Mouse (Mus musculus): ENCODE results near the gene Cdkn2aipnl. TPM values are rescaled to one million over a fixed set of nuclear protein-coding genes. Genes with fewer than 3 reads are reported as not detected.

Cdkn2aipnl gene
- polyA plus RNA-seq, 1 experiment from 2014 or later, result 129 TPM

DNA sequence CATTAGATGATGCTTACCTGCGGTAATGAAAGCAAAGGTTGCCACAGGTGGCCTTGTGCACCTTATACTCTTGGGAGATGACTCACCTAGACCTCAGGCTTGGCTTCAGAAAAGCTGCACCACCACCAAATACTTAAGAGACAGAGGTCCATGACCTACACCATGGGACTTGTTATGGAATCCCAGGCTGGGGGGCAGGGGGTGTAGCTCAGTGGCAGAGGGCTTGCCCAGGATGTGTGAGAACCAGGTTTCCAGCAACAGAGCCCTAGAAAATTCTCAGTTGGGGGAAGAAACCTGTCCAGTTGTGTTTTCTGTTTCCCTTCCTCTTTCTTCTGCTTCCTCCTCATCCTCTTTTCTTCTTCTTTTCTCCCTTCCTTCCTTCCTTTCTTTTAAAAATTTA lies 36.3 kb upstream of the Cdkn2aipnl start:
- H3K27ac ChIP-seq (replicated peaks; ENCODE audit: low read depth, low read length), result no peak overlapping the region
- no peak overlapping the region for H3K4me2 ChIP-seq (ENCODE audit: low read depth, severe bottlenecking)
- no peaks in the 10 kb centered on the region for H3K4me1 ChIP-seq (ENCODE audit: control insufficient read depth, insufficient read depth, low read length)
- no peak overlapping the region for H3K4me3 ChIP-seq (ENCODE audit: low read depth, low read length)
- ATAC-seq (ENCODE audit: insufficient number of reproducible peaks, low FRiP score, low TSS enrichment, low read depth) (no peak), DNase-seq (ENCODE audit: low spot score) (no peak)
- 75% methylated on average over 1 of the region's 1 CpGs for WGBS
- H3K9ac ChIP-seq (ENCODE audit: low read length), result no peak overlapping the region
- no peaks in the 10 kb centered on the region for H3K36me3 ChIP-seq (ENCODE audit: control insufficient read depth, insufficient read depth, low read length)
- H3K27me3 ChIP-seq (ENCODE audit: control insufficient read depth, insufficient read depth, low read length), result no peaks in the 10 kb centered on the region
- no peaks in the 10 kb centered on the region for H3K9me3 ChIP-seq (ENCODE audit: control insufficient read depth, low read length)

DNA sequence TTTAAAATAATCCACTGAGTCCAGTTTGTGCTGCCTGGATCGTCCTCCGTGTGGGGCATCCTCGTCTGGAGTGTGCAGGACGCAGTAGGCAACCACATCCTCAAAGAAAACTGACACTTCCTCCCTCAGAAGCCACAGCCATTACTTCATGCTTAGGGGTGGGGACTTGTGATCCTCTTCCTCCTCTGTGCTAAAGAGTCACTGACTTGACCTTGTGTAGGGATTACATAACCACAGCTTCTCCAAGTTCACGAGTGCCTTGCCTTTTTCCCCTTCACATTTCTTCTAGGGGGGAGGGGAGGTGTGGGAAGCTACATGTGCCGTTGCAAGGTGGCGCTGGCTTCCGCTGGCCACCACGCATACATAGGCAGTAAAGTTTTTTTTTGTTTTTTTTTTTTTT lies 35.7 kb upstream of the Cdkn2aipnl start:
- Histone ChIP-seq H3K27ac (replicated peaks; ENCODE audit: low read depth, low read length) (no peak overlapping the region), H3K36me3 (ENCODE audit: control insufficient read depth, insufficient read depth, low read length) (no peaks in the 10 kb centered on the region), H3K4me3 (ENCODE audit: low read depth, low read length) (no peak overlapping the region), H3K9me3 (ENCODE audit: control insufficient read depth, low read length) (no peaks in the 10 kb centered on the region), H3K4me1 (ENCODE audit: control insufficient read depth, insufficient read depth, low read length) (no peaks in the 10 kb centered on the region), H3K4me2 (ENCODE audit: low read depth, severe bottlenecking) (no peak overlapping the region), H3K27me3 (ENCODE audit: control insufficient read depth, insufficient read depth, low read length) (no peaks in the 10 kb centered on the region), H3K9ac (ENCODE audit: low read length) (no peak overlapping the region)
- no peak for ATAC-seq (ENCODE audit: insufficient number of reproducible peaks, low FRiP score, low TSS enrichment, low read depth)
- 91% methylated on average over 9 of the region's 9 CpGs for WGBS
- no peak for DNase-seq (ENCODE audit: low spot score)

DNA sequence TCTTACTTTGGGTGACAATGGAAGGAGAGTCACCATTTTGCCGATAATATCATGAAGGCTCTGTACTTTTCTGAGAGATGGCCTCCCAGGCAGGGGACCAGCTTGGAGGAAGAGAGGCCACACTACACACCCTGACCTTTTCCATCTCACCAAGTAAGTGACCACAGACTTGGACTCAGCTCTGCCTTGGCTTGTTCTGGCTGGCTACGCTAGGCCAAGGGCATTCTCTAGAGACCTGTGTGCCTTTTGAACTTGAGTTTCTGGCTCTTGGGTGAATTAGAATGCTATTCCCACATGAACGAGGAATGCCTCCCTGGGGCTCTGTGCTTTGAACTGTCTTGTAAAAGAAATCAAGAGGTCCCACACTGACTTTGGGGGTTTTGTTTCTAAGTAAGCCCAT lies 33.2 kb upstream of the Cdkn2aipnl start:
- H3K4me2 ChIP-seq (ENCODE audit: low read depth, severe bottlenecking), result no peak overlapping the region
- no peaks in the 10 kb centered on the region for H3K9me3 ChIP-seq (ENCODE audit: control insufficient read depth, low read length)
- ATAC-seq (ENCODE audit: insufficient number of reproducible peaks, low FRiP score, low TSS enrichment, low read depth) (no peak), DNase-seq (ENCODE audit: low spot score) (no peak)
- no peaks in the 10 kb centered on the region for H3K4me1 ChIP-seq (ENCODE audit: control insufficient read depth, insufficient read depth, low read length)
- WGBS, result 79% methylated on average over 3 of the region's 3 CpGs
- no peaks in the 10 kb centered on the region for H3K36me3 ChIP-seq (ENCODE audit: control insufficient read depth, insufficient read depth, low read length)
- H3K27me3 ChIP-seq (ENCODE audit: control insufficient read depth, insufficient read depth, low read length), result no peaks in the 10 kb centered on the region
- H3K27ac ChIP-seq (replicated peaks; ENCODE audit: low read depth, low read length), result no peak overlapping the region
- H3K4me3 ChIP-seq (ENCODE audit: low read depth, low read length), result no peak overlapping the region
- H3K9ac ChIP-seq (ENCODE audit: low read length), result no peak overlapping the region

DNA sequence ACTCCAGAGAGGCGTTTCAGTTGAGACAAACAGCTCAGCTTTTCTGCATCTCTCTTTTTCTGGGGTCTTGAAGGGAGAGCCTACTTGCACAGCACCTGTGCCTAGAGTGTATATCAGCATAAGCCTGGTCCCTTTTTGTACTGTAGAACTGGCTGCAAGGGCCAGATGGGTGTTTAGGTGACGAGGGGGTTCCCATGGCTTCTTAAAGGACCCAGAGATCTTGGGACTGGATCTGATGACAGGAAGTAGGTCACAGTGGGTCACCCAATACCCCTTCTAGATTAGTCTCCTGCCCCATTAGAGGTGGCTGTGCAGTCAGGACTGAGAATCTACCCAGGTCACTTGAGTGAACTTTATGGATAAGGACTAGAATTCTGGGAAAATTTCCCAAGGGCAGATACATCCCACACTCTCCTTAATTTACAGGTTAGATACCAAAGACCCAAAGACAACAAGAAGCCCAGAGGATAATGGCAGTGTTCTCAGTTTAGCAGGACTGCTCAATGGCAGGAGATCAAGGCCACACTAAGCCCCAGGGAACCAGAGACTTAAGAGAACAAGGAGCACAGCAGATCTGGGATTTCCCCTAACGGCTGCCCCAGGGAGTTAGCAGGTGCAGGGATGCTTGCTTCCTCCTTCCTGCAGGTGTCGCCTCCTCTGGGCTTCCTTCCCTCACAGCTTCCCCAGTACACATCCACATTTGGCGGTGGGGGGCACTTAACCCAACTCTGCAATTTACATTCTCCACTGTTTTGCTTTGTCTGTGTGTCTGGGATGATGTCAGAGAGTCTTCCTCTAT lies 31.6 kb upstream of the Cdkn2aipnl start:
- Histone ChIP-seq H3K9me3 (ENCODE audit: control insufficient read depth, low read length) (no peaks in the 10 kb centered on the region), H3K9ac (ENCODE audit: low read length) (no peak overlapping the region), H3K4me1 (ENCODE audit: control insufficient read depth, insufficient read depth, low read length) (no peaks in the 10 kb centered on the region), H3K27ac (replicated peaks; ENCODE audit: low read depth, low read length) (no peak overlapping the region), H3K4me3 (ENCODE audit: low read depth, low read length) (no peak overlapping the region), H3K36me3 (ENCODE audit: control insufficient read depth, insufficient read depth, low read length) (no peaks in the 10 kb centered on the region), H3K4me2 (ENCODE audit: low read depth, severe bottlenecking) (no peak overlapping the region), H3K27me3 (ENCODE audit: control insufficient read depth, insufficient read depth, low read length) (no peaks in the 10 kb centered on the region)
- 52% methylated on average over 5 of the region's 5 CpGs for WGBS
- ATAC-seq (ENCODE audit: insufficient number of reproducible peaks, low FRiP score, low TSS enrichment, low read depth) (no peak), DNase-seq (ENCODE audit: low spot score) (no peak)

GRCm38 (mm10) chr11:51937361-51937781 lies 30.1 kb upstream of the Cdkn2aipnl start:
- no peaks in the 10 kb centered on the region for H3K4me1 ChIP-seq (ENCODE audit: control insufficient read depth, insufficient read depth, low read length)
- no peaks in the 10 kb centered on the region for H3K36me3 ChIP-seq (ENCODE audit: control insufficient read depth, insufficient read depth, low read length)
- no peak overlapping the region for H3K4me3 ChIP-seq (ENCODE audit: low read depth, low read length)
- DNase-seq (ENCODE audit: low spot score) (no peak), ATAC-seq (ENCODE audit: insufficient number of reproducible peaks, low FRiP score, low TSS enrichment, low read depth) (no peak)
- H3K27me3 ChIP-seq (ENCODE audit: control insufficient read depth, insufficient read depth, low read length), result no peaks in the 10 kb centered on the region
- 80% methylated on average over 6 of the region's 6 CpGs for WGBS
- no peak overlapping the region for H3K9ac ChIP-seq (ENCODE audit: low read length)
- no peak overlapping the region for H3K27ac ChIP-seq (replicated peaks; ENCODE audit: low read depth, low read length)
- no peak overlapping the region for H3K4me2 ChIP-seq (ENCODE audit: low read depth, severe bottlenecking)
- H3K9me3 ChIP-seq (ENCODE audit: control insufficient read depth, low read length), result no peaks in the 10 kb centered on the region

GRCm38 (mm10) chr11:51938817-51939589 lies 28.5 kb upstream of the Cdkn2aipnl start:
- Histone ChIP-seq H3K27me3 (ENCODE audit: control insufficient read depth, insufficient read depth, low read length) (no peaks in the 10 kb centered on the region), H3K36me3 (ENCODE audit: control insufficient read depth, insufficient read depth, low read length) (no peaks in the 10 kb centered on the region), H3K9me3 (ENCODE audit: control insufficient read depth, low read length) (no peaks in the 10 kb centered on the region), H3K4me2 (ENCODE audit: low read depth, severe bottlenecking) (no peak overlapping the region), H3K4me1 (ENCODE audit: control insufficient read depth, insufficient read depth, low read length) (0 out of 2 replicates have a peak, but pooled peaks cover 3% of the 10 kb centered on the region), H3K4me3 (ENCODE audit: low read depth, low read length) (no peak overlapping the region), H3K27ac (replicated peaks; ENCODE audit: low read depth, low read length) (no peak overlapping the region), H3K9ac (ENCODE audit: low read length) (no peak overlapping the region)
- ATAC-seq (ENCODE audit: insufficient number of reproducible peaks, low FRiP score, low TSS enrichment, low read depth), result no peak
- DNase-seq (ENCODE audit: low spot score), result no peak
- WGBS, result 85% methylated on average over 12 of the region's 12 CpGs

DNA sequence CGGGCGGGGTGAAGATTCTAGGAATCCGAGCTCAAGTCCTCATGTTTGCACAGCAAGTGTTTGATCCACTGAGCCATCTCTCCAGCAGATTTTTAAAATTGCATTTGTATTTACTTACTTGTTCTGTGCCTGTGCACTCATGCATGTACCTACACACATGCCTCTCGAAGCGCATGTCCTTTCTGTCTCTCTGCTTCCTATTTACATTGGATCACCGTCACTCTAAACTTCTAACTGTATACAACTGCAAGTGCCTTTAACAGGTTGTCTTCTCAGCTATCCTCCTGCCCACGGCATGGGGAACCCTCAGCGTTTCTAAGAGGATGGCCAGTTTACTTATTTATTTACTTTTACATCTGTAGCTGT lies 27.9 kb upstream of the Cdkn2aipnl start:
- Histone ChIP-seq H3K27me3 (ENCODE audit: control insufficient read depth, insufficient read depth, low read length) (no peaks in the 10 kb centered on the region), H3K4me2 (ENCODE audit: low read depth, severe bottlenecking) (no peak overlapping the region), H3K4me3 (ENCODE audit: low read depth, low read length) (no peak overlapping the region), H3K9ac (ENCODE audit: low read length) (no peak overlapping the region), H3K4me1 (ENCODE audit: control insufficient read depth, insufficient read depth, low read length) (0 out of 2 replicates have a peak, but pooled peaks cover 3% of the 10 kb centered on the region), H3K27ac (replicated peaks; ENCODE audit: low read depth, low read length) (no peak overlapping the region), H3K9me3 (ENCODE audit: control insufficient read depth, low read length) (no peaks in the 10 kb centered on the region), H3K36me3 (ENCODE audit: control insufficient read depth, insufficient read depth, low read length) (no peaks in the 10 kb centered on the region)
- ATAC-seq (ENCODE audit: insufficient number of reproducible peaks, low FRiP score, low TSS enrichment, low read depth), result no peak
- WGBS, result 88% methylated on average over 8 of the region's 8 CpGs
- no peak for DNase-seq (ENCODE audit: low spot score)

DNA sequence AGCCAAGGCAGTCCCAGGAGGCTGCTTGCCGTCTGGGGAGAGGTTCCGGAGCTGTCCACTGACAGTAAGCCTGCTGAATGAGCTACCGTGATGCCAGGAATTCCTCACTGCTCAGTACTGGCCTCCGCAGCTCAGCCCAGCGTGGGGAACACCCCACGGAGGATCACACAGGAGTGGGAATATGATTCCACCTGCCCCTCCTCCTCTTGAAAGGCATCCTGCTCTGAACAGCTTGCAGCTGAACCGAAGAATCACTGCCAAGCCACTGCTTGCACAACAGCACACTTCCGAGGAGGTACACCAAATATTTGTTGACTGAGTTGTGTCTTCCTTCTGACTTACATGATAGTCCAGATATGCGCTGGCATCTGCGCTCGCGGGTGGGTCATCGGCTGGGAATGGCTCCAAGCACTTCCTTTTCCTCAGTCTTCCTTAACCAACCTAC lies 26.9 kb upstream of the Cdkn2aipnl start:
- DNase-seq (ENCODE audit: low spot score) (no peak), ATAC-seq (ENCODE audit: insufficient number of reproducible peaks, low FRiP score, low TSS enrichment, low read depth) (no peak)
- 75% methylated on average over 13 of the region's 13 CpGs for WGBS
- Histone ChIP-seq H3K9me3 (ENCODE audit: control insufficient read depth, low read length) (no peaks in the 10 kb centered on the region), H3K36me3 (ENCODE audit: control insufficient read depth, insufficient read depth, low read length) (no peaks in the 10 kb centered on the region), H3K4me3 (ENCODE audit: low read depth, low read length) (no peak overlapping the region), H3K9ac (ENCODE audit: low read length) (no peak overlapping the region), H3K4me2 (ENCODE audit: low read depth, severe bottlenecking) (no peak overlapping the region), H3K27ac (replicated peaks; ENCODE audit: low read depth, low read length) (no peak overlapping the region), H3K4me1 (ENCODE audit: control insufficient read depth, insufficient read depth, low read length) (peaks cover 5% of the 10 kb centered on the region; the same call in 1 of the 2 replicates), H3K27me3 (ENCODE audit: control insufficient read depth, insufficient read depth, low read length) (no peaks in the 10 kb centered on the region)
